Mouse (Mus musculus) forebrain, embryonic 11.5 days (tissue): Measurements from ENCODE around the gene Smg9. TPM values are rescaled to one million over a fixed set of nuclear protein-coding genes. Genes with fewer than 3 reads are reported as not detected.

Experiments
- ATAC-seq: fragments of 200-750 bp; cut with Nextera tagmentation; replicated peaks from 2 replicates; pipeline ENCODE4 v1.8.0; 2017; ENCODE audit warnings: moderate TSS enrichment; ENCODE audit not compliant: low FRiP score
- DNase-seq: peaks from one replicate; pipeline ENCODE4 v3.0.0-alpha.2; 2017; ENCODE audit warnings: low spot score
- H3K27ac ChIP-seq: fragments of 300-500 bp; sonication (generic); 2 replicates; pipeline ENCODE4 v1.5.1; 2014; ENCODE audit warnings: low read depth, low read length
- H3K27me3 ChIP-seq: fragments of 300-500 bp; sonication (generic); 2 replicates; pipeline ENCODE4 v1.6.1; 2014; ENCODE audit warnings: mild to moderate bottlenecking, low read length, mixed read lengths; ENCODE audit not compliant: control insufficient read depth, insufficient read depth
- H3K36me3 ChIP-seq: fragments of 300-500 bp; sonication (generic); 2 replicates; pipeline ENCODE4 v1.6.1; 2014; ENCODE audit warnings: mild to moderate bottlenecking, low read length, moderate library complexity, mixed read lengths; ENCODE audit not compliant: control insufficient read depth, insufficient read depth
- H3K4me1 ChIP-seq: fragments of 300-500 bp; sonication (generic); replicated peaks from 2 replicates; pipeline ENCODE4 v1.6.1; 2014; ENCODE audit warnings: low read length, mixed read lengths; ENCODE audit not compliant: control insufficient read depth, insufficient read depth
- H3K4me2 ChIP-seq: fragments of 300-500 bp; sonication (generic); 2 replicates; pipeline ENCODE4 v1.6.1; 2014; ENCODE audit warnings: low read depth, mild to moderate bottlenecking, low read length, moderate library complexity, mixed read lengths; ENCODE audit not compliant: severe bottlenecking
- H3K4me3 ChIP-seq: fragments of 300-500 bp; sonication (generic); 2 replicates; pipeline ENCODE4 v1.5.1; 2014; ENCODE audit warnings: low read depth, low read length
- H3K9ac ChIP-seq: fragments of 300-500 bp; sonication (generic); 2 replicates; pipeline ENCODE4 v1.6.1; 2014; ENCODE audit warnings: low read length
- H3K9me3 ChIP-seq: fragments of 300-500 bp; sonication (generic); 2 replicates; pipeline ENCODE4 v1.6.1; 2016; ENCODE audit warnings: low read length, mixed read lengths; ENCODE audit not compliant: control insufficient read depth
- WGBS: fragments of 180-500 bp; shearing (Covaris S2); extraction: QIAGEN DNeasy Blood & Tissue Kit; methylation state at CpG from one replicate; pipeline ENCODE4 v1.1.7; 2014; 5-methylcytosine and 5-hydroxymethylcytosine counted together
- polyA plus RNA-seq: library from polyadenylated mRNA; unstranded; fragments of >200 nt; fragmentation: Nextera tagmentation; extraction: Ambion mirVana; gene quantifications from 2 replicates; pipeline ENCODE4 v1.2.1, GENCODE M21; 2014

Gene Smg9
- polyA plus RNA-seq, 1 experiment from 2014 or later: 29.6 TPM

DNA sequence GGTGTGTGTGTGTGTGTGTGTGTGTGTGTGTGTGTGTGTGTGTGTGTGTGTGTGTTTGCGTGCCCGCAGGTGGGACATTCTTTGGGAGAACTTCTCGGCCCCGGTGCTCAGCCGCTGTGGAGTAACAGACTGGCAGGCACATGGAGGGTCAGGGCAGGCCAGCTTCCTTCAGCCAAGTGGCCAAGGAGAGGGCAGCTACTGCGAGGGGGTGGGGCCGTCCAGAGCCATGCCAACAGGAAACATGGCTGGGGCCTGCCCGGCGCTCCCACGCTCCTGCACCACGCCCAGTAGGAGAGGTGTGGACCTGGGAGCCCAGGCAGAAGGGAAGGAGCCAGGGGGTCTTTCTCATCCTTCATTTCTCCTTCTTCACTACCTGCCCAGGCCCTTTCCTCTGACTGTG lies 27.1 kb upstream of the Smg9 start:
- peaks cover 4% of the 10 kb centered on the region; the same call in 1 of the 2 replicates for H3K4me1 ChIP-seq
- 85% methylated on average over 9 of the region's 11 CpGs for WGBS
- no peaks in the 10 kb centered on the region for H3K36me3 ChIP-seq
- DNase-seq (no peak), ATAC-seq (no peak)
- no peak overlapping the region for H3K27ac ChIP-seq
- H3K9me3 ChIP-seq: no peaks in the 10 kb centered on the region
- no peak overlapping the region for H3K4me3 ChIP-seq
- H3K9ac ChIP-seq: no peak overlapping the region
- H3K4me2 ChIP-seq: no peak overlapping the region
- peaks cover 3% of the 10 kb centered on the region for H3K27me3 ChIP-seq

DNA sequence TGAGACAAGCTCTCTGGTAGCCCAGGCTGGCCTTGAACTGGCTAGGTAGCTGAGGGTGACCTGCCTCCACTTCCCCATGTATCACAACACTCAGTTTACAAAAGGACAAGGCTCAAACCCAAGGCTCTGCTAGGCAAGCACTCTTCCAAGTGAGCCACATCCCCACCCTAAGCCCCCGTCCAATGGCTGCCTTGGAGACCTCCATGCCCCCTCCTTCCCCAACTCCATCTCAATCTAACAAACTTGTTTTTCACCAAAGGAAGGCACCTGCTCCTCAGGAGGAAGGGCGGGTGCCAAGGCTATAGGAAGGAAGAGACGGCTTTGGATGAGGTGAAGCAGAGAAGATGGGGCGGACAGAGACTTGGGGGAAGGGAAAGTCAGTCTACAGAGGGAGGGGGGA lies 26.6 kb upstream of the Smg9 start:
- H3K27ac ChIP-seq: no peak overlapping the region
- no peak overlapping the region for H3K4me3 ChIP-seq
- H3K27me3 ChIP-seq: peaks cover 5% of the 10 kb centered on the region
- H3K4me2 ChIP-seq: no peak overlapping the region
- DNase-seq: no peak
- no peak for ATAC-seq
- H3K36me3 ChIP-seq: no peaks in the 10 kb centered on the region
- no peak overlapping the region for H3K9ac ChIP-seq
- no peaks in the 10 kb centered on the region for H3K9me3 ChIP-seq
- WGBS: 72% methylated on average over 4 of the region's 4 CpGs
- peaks cover 5% of the 10 kb centered on the region; the same call in 1 of the 2 replicates for H3K4me1 ChIP-seq

DNA sequence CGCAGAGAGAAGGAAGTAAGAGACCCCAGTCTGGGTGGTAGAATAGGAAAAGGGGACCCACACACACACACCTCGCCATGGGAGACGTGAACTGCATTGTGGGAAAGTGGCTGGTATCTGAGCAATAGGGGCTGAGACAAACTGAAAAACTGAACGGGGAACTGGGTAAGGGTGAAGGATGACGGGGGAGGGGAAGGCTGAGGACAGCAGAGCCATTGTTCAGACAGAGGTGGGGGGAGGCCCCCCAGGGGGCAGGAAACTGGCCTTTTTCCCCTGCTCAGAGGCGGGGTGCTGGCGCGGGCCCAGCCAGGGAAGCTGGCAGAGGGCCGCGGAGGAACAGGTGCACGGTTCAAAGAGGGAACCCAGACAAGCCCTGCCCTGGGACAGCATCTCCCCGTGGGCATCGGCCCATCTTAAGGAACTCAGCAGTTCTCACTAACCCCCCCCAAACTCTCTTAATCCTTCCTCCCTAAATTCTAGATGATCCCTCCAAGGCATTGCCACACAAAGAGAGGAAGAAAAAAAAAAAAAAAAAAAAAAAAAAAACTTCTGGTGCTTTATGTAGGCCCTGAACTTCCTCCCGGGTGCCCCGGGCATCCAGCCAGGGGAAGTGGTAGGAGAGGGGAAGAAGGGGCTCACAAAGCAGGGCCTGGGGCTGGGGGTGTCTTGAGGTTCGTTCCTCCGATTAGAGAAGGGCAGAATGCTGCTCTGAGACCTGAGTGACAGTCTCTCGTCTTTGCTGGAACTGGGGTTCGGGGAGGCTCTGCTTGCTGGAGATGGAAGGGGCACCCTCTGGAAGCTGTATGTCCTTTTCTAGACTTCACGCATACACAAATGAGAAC lies 25.7 kb upstream of the Smg9 start:
- H3K9me3 ChIP-seq: no peaks in the 10 kb centered on the region
- peak overlapping the region; percentile 44 for H3K9ac ChIP-seq
- 0 out of 2 replicates have a peak overlapping the region, but pooled peaks have one; percentile 21 for H3K4me2 ChIP-seq
- H3K4me3 ChIP-seq: no peak overlapping the region
- ATAC-seq (no peak; the same call in 1 of the 2 replicates), DNase-seq (no peak)
- no peak overlapping the region for H3K27ac ChIP-seq
- peaks cover 5% of the 10 kb centered on the region; the same call in 1 of the 2 replicates for H3K4me1 ChIP-seq
- peaks cover 5% of the 10 kb centered on the region for H3K27me3 ChIP-seq
- 38% methylated on average over 20 of the region's 20 CpGs for WGBS
- no peaks in the 10 kb centered on the region for H3K36me3 ChIP-seq

DNA sequence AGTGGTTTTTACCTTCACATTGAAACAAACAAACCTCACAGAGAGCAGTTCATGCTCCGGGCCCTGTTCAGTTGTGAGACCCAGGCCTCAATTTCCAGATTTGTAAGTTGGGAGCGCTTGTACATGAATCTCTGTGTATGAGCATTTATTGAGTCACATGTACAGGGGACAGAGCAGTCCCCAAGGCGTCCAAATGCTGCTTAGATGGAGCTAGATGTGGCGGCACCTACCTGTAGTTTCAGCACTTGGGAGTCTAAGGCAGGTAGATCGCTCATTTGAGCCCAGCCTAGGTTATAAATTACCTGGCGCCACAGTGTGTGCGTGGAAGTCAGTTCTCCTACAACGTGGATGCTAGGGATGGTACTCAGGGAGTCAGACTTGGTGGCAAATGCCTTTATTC lies 23.0 kb upstream of the Smg9 start:
- no peak for ATAC-seq
- no peak overlapping the region for H3K9ac ChIP-seq
- no peaks in the 10 kb centered on the region for H3K9me3 ChIP-seq
- H3K36me3 ChIP-seq: no peaks in the 10 kb centered on the region
- H3K4me1 ChIP-seq: peaks cover 5% of the 10 kb centered on the region; the same call in 1 of the 2 replicates
- H3K27me3 ChIP-seq: peaks cover 5% of the 10 kb centered on the region
- no peak for DNase-seq
- H3K4me2 ChIP-seq: no peak overlapping the region
- H3K27ac ChIP-seq: 0 out of 2 replicates have a peak overlapping the region, but pooled peaks have one; percentile 12
- H3K4me3 ChIP-seq: no peak overlapping the region
- 89% methylated on average over 8 of the region's 8 CpGs for WGBS

DNA sequence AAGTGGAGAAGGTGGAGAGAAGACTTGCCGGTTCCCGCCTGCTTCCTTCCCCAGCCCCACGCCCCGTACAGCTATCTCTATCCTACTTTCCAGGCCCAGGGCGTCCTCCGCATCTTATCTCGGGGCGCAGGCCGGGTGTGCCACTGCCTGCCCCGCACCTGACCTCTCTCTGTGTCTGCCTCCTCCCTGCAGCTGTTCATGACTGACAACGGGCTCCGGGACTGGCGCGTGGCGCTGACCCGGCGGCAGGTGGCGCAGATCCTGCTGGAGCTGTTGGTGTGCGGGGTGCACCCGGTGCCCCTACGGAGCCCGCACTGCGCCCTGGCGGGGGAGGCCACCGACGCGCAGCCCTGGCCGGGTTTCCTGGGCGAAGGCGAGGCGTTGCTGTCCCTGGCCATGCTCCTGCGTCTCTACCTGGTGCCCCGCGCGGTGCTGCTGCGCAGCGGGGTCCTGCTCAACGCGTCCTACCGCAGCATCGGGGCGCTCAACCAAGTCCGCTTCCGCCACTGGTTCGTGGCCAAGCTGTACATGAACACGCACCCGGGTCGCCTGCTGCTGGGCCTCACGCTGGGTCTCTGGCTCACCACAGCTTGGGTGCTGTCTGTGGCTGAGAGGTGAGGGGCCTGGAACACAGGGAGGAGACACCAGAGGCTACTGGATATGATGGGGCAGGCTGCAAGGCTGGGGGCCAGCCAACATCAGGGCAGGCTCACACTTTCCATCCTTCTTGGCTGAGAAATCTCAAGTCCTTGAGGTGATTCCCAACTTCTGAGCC lies 22.1 kb upstream of the Smg9 start:
- WGBS: 7% methylated on average over 49 of the region's 49 CpGs
- DNase-seq: peak; percentile 81
- H3K27ac ChIP-seq: no peak overlapping the region
- H3K9me3 ChIP-seq: no peaks in the 10 kb centered on the region
- peak overlapping the region; percentile 53 for H3K4me2 ChIP-seq
- H3K4me3 ChIP-seq: peak overlapping the region; percentile 20
- H3K27me3 ChIP-seq: peaks cover 5% of the 10 kb centered on the region
- peak overlapping the region; percentile 32 for H3K9ac ChIP-seq
- ATAC-seq: peak; percentile 70
- peaks cover 5% of the 10 kb centered on the region; the same call in 1 of the 2 replicates for H3K4me1 ChIP-seq
- no peaks in the 10 kb centered on the region for H3K36me3 ChIP-seq

DNA sequence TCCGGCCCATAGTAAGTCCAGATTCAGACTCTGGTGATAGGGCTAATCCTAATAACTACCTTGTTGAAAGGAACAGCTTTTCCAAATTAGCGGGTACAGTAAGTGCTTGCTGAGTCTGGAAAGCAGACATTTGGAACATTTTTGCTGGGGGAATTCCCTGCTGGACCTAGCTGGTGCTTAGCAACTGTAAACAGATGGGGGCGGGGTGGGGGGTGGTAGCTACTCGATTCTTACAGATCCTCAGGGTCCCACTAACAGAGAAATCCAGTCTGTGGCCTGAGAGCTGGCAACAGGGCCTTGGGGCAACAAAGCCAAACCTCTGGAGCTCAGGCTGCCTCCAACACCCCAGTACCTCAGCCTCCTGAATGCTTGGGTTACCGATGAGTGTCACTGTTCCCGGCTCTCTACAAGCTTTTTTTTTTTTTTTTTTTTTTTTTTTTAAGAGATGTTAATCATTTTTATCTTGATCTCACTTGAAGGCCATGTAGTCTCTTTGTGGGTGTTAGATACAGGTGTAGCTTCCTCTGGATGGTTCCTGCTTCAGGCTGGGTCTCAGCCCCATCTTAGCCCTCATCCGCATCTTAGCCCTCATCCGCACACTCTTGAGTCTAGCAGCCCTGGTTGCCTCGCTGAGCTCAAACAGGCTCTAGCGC lies 21.2 kb upstream of the Smg9 start:
- peaks cover 5% of the 10 kb centered on the region for H3K27me3 ChIP-seq
- no peak overlapping the region for H3K9ac ChIP-seq
- no peak overlapping the region for H3K27ac ChIP-seq
- no peaks in the 10 kb centered on the region for H3K36me3 ChIP-seq
- no peak overlapping the region for H3K4me3 ChIP-seq
- WGBS: 80% methylated on average over 10 of the region's 10 CpGs
- H3K4me2 ChIP-seq: no peak overlapping the region
- no peaks in the 10 kb centered on the region for H3K9me3 ChIP-seq
- no peak for ATAC-seq
- peaks cover 5% of the 10 kb centered on the region; the same call in 1 of the 2 replicates for H3K4me1 ChIP-seq
- DNase-seq: no peak

DNA sequence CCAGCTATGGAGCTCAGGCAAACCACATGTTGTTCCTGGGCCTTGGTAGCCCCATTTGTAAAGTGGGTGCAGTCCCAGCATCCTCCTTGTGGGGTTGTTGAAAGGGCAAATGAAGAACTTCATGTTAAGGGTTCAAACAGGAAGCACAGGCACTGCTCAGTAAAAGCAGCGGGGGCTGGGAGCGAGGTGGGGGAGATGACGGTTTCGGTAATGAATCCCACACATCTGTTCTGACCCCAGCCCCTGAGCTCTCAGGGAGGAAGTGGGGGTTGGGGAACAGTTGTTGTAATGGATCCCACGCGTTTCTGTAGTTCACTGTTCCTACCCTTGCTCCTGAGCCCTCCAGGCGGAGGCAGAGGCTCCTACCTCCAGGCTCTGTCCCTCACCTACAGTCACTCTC lies 19.5 kb upstream of the Smg9 start:
- Histone ChIP-seq H3K4me1 (peaks cover 5% of the 10 kb centered on the region; the same call in 1 of the 2 replicates), H3K27ac (no peak overlapping the region), H3K9ac (no peak overlapping the region), H3K36me3 (no peaks in the 10 kb centered on the region), H3K4me3 (no peak overlapping the region), H3K4me2 (no peak overlapping the region), H3K27me3 (peaks cover 5% of the 10 kb centered on the region), H3K9me3 (no peaks in the 10 kb centered on the region)
- no peak for ATAC-seq
- 65% methylated on average over 7 of the region's 7 CpGs for WGBS
- DNase-seq: no peak

DNA sequence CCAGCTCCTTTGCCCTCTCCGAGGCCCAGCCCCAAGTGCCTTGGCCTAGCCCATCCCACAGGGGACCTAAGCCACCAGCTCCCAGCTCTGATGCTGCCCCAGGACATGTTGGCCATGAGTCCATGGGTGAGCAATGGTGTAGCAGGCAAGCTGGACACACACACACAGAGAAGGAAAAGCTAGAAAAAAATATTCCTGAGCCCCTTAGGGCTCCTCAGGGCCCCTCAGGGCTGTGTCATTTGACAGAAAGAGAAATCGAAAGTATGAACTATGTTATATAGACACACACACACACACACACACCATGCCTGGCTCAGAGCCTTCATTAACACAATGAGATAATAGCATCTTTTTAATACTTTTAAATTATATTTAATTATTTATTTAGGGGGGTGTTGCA lies 19.0 kb upstream of the Smg9 start:
- ATAC-seq (no peak), DNase-seq (no peak)
- Histone ChIP-seq H3K9ac (no peak overlapping the region), H3K27me3 (peaks cover 5% of the 10 kb centered on the region), H3K9me3 (no peaks in the 10 kb centered on the region), H3K4me1 (peaks cover 5% of the 10 kb centered on the region; the same call in 1 of the 2 replicates), H3K27ac (no peak overlapping the region), H3K4me3 (no peak overlapping the region), H3K36me3 (no peaks in the 10 kb centered on the region), H3K4me2 (no peak overlapping the region)
- 75% methylated on average over 2 of the region's 2 CpGs for WGBS
